Mouse (Mus musculus) liver, adult 2 months (tissue): Measurements from ENCODE around the gene Slamf6.

ENCODE experiments used
- CTCF ChIP-seq: fragments of 200-500 bp; IDR thresholded peaks from 2 replicates; pipeline ENCODE4 v1.5.1; 2011; ENCODE audit warnings: low read depth, low read length, control low read depth
- POLR2A ChIP-seq: fragments of 200-500 bp; IDR thresholded peaks from 2 replicates; pipeline ENCODE4 v1.6.1; 2011; ENCODE audit warnings: low read length, control low read depth; ENCODE audit not compliant: insufficient read depth; ENCODE audit errors: extremely low read depth

DNA sequence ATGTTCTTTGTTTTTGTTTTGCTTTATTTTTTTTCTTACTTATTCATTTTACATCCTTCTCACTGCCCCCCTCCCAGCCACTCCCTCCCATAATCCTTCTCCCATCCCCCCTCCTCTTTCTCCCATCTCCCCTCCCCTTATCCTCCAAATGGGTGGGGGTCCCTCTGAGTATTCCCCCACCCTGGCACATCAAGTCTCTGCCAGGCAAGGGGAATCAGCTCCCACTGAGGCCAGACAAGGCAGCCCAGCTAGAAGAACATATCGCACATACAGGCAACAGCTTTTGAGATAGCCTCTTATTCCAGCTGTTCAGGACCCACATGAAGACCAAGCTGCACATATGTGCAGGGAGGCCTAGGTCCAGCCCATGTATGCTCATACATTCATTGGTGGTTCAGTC lies 66.8 kb downstream of the Slamf6 start:
- TF ChIP-seq CTCF (no peak), POLR2A (no peak)
